Mouse (Mus musculus) splenic B cell, adult 2 months (primary cell): ENCODE measurements at regions not wholly inside any gene's neighbourhood (a gene's known extent, or its start where the extent isn't known, plus 50 kb on each side); places are given as distances from the start of the nearest gene placed in this dataset.

Experiments used
- DNase-seq: peaks from one replicate; pipeline ENCODE4 v3.0.0-alpha.2; 2011; ENCODE audit warnings: low read depth, low spot score
- H3K27me3 ChIP-seq: 2 replicates; pipeline ENCODE4 v1.6.1; 2012; ENCODE audit warnings: mild to moderate bottlenecking, low read length, moderate library complexity, mixed read lengths; ENCODE audit not compliant: control insufficient read depth, poor library complexity, insufficient read depth, severe bottlenecking
- H3K36me3 ChIP-seq: 2 replicates; pipeline ENCODE4 v1.6.1; 2012; ENCODE audit warnings: mild to moderate bottlenecking, low read length, moderate library complexity, mixed read lengths; ENCODE audit not compliant: control insufficient read depth, poor library complexity, insufficient read depth, severe bottlenecking

DNA sequence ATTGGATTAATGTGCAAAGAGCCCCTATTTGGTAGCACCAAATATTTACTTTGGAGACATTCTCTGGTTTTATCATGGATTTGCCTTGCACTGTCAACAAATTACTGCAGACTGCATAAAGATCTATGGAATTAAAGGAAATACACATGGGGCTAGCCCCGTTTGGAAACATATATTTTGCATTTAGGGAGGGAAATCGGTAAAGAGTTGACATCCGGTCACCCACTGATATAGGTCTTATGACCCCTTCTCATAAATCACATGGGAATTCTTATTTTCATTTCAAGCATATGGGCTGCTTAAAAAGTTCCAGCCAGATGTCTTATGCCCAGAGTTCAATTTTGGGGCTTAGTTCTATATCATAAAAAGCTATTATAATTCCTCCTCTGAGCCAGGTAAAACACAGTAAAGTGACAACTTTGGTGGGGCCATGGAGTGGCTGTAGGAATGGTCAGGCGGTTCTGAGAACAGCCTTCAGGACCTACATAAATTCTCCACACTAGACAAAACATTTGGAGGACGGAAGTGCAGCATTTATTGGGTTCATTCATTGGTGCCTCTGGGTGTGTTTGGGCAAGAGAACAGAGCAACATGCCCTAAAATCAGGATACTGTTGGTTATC is 626.3 kb downstream of the Tox3 start:
- no peaks in the 10 kb centered on the region for H3K36me3 ChIP-seq
- DNase-seq = no peak

DNA sequence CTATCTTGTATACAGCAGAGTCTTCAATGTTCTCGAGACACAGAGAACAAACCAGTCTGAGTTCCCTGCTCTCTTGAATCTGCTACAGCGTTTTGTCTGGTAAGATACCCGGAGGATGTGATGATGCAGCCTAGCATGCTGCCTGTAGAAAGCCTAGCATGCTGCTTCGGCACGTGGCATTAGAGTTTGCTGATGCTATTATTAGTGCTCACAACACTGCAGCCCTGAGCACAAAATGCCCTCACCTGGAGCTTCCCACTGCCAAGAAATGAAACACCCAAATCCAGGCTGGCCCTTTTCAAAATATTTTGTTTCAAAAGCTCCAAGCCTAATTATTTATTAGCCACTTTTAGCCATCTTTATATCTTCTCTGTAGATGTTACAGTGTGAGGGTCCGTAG is 634.3 kb downstream of the Tox3 start:
- no peak for DNase-seq
- Histone ChIP-seq H3K36me3 (no peaks in the 10 kb centered on the region), H3K27me3 (no peaks in the 10 kb centered on the region)

More for the DNA sequence above, 626.3 kb downstream of the Tox3 start:
- no peaks in the 10 kb centered on the region for H3K27me3 ChIP-seq

DNA sequence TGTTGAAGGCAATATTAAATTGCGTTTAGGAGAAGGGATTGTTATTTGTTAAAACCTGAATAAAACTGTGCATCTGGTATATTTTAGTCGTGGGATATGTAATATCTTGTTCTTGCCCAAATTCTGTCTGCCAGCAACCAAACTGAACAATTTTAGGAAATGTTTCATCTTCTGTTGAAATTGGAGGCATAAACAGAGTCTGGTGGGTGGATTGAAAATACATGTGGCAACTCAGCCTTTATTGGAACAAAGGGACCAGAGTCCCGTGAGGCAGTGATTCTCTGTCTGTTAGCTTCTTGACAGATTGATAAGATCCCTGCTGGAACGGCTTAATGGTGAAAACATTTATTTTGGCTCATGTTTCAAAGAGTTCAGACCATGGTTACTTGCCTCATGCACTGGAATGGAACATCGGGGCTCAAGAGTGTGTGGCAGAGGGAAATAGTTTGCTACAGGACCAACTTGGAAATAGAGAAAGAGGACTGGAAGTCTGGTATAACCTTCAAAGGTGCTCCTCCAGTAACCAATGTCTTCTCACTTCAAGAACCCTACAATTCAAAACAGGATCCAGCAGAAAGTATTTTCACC is 640.7 kb downstream of the Tox3 start:
- DNase-seq = no peak
- H3K36me3 ChIP-seq = no peaks in the 10 kb centered on the region
- H3K27me3 ChIP-seq = no peaks in the 10 kb centered on the region

DNA sequence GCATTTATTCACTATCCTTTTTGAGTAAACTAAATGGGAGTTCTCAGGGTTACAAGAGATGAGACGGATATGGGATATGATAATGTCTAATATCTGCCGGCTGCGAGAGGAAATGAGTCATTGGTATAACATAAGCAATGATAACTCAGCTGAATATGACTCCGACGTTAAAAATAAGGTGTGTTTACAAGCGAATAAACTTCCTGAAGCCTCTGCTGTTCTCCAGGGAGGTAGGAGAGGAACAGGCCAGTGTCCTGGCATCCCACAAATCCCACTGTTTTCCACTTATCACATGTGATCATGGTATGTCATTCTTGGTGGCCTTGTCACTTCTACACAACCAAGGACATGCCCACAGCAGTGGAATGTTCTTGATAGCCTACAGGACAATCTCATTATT is 641.7 kb upstream of the Sall1 start:
- DNase-seq = no peak
- Histone ChIP-seq H3K27me3 (no peaks in the 10 kb centered on the region), H3K36me3 (no peaks in the 10 kb centered on the region)

DNA sequence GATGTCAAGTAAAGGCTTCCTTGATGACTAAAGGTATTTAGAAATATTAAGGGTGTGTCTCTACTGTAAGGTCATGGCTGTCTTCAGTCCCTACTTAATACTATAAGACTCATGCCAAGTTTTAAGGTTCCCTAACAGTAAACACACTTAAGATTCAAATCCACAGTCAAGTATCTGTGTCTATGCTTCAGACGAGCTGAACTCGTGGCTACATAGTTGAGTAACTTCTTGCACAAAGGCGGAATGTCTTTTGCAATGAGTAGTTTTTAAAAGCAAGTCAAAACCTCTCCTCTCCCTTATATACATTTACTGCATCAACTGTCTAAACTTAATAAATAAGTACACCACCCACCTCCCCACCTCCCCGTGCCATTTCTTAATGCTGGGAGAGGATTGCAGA is 637.0 kb upstream of the Sall1 start:
- H3K36me3 ChIP-seq = no peaks in the 10 kb centered on the region
- H3K27me3 ChIP-seq = no peaks in the 10 kb centered on the region
- no peak for DNase-seq

DNA sequence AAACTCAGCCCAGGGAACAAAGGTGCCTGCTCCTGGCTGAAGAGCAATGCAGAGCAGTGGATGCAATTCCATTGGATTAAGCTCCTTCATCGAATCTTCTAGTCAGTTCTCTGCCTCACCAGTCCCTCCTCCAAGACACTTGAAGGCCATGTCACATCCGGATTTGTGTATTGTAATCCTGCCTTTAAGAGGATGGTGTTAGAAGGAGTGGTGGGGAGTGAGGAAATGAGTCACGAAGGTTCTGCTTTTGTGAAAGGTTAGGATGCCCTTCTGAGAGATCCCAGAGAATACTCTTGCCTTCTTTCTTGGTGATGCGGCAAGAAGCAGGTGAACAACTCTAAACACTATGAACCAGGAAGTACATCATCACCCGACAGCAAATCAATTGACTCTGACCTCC is 636.4 kb upstream of the Sall1 start:
- DNase-seq = no peak
- H3K36me3 ChIP-seq = no peaks in the 10 kb centered on the region
- H3K27me3 ChIP-seq = no peaks in the 10 kb centered on the region

DNA sequence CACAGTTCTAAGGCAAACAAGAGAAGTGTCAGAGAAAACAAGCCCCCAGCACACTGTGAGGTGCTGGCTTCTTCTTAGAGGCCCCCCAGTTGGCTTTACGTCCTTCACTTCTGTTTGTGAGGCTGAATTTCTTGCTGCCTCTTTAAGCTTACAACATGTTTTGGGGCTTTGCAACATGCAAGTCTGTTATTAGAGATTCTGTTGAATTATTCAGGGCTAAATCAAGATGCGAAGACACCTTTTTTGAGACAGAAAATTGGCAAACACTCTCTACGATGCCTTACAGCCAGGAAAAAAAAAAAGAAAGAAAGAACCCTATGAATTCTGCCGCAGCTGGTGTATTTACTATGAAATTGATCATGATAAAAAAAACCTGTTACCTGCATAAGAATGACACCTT is 635.6 kb upstream of the Sall1 start:
- Histone ChIP-seq H3K27me3 (no peaks in the 10 kb centered on the region), H3K36me3 (no peaks in the 10 kb centered on the region)
- DNase-seq = no peak

DNA sequence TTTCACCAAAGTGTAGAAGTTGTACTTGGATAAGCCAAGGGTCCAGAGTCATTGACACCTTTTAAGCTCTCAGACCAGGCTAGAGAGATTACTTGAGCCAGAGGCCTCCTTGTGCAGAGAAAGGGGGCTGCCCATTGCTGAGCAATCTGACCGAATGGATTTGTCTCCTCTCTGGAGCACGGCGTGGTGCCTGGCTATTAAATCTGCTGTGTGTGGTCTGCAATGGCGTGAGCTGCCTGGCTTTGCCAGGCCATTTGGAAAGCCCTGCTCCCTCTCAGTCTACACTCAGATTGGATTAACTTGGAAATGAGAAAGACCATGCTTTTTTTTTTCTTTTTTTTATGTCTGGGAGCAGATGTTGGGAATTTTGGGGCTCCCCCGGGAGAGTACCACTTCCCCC is 633.3 kb upstream of the Sall1 start:
- Histone ChIP-seq H3K36me3 (no peaks in the 10 kb centered on the region), H3K27me3 (no peaks in the 10 kb centered on the region)
- DNase-seq = no peak

DNA sequence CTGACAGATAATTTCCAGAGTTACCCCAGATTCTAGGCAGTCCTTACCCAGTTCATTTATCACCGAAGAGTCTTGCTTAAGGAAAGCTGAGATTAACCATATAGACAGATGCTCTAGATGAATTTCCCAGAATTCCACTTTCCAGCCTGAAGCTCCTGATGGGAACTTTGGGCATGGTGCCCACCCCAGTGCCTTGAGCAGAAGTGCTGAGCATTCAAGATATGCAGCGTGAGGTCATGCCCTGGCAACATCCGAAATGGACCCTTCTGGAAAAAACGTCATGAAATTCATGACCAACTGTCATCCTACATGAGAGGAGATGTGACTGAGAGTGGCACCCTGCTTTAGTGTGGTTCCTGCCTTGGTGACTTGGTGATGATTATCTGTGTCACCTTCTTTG is 629.9 kb upstream of the Sall1 start:
- Histone ChIP-seq H3K36me3 (no peaks in the 10 kb centered on the region), H3K27me3 (no peaks in the 10 kb centered on the region)
- DNase-seq = no peak

DNA sequence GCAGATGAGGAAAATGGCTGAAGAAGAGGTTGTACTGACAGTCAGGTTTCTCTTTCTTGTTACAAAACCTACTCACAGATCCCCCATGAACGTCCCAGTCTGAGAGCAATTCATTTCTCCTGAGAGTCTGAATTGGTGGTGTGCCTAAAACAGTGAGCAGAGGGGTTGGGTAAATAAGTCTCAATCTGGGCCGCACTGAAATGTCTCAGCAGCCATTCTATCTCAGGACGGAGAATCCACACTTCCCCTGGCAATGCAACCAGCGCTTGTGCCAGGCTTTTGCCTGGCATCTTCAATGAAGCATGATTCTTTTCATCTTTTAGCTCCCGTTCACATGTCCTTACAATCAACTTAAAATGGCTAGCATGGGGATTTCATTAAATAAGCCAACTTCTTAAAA is 628.7 kb upstream of the Sall1 start:
- DNase-seq = no peak
- no peaks in the 10 kb centered on the region for H3K27me3 ChIP-seq
- H3K36me3 ChIP-seq = no peaks in the 10 kb centered on the region

DNA sequence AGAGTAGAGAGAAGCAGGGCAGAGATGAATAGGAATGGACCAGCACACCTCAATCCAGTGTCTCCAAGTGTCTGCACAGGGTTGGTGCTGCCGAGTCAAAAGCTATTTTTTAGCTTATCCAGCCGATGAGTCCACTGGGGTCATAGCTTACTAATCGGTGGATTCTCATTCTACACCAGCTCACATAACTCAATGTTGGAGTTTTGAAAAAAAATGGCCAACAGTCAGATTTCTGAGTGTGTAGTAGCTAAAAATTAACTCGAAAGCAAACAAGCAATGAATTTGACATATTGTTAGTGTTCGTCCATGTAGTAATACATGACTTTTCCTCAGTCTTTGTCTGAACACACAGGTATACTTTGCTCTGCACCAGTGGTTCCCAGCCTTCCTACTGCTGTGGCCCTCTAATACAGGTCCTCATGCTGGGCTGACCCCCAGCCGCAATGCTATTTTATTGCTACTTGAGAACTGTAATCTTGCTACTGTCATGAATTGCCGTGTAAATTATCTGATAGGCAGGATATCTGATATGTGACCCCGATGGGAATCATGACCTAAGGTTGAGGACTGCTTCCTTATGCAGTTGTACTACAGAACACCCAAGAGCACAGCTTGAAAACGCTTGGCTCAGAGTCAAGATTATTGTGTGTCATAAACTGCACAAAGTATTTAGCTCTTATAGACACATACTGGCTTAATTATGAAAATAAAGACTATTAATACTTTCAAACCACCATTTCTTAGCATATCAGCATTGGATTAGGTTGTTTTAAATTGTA is 621.1 kb upstream of the Sall1 start:
- Histone ChIP-seq H3K27me3 (no peaks in the 10 kb centered on the region), H3K36me3 (no peaks in the 10 kb centered on the region)
- no peak for DNase-seq

DNA sequence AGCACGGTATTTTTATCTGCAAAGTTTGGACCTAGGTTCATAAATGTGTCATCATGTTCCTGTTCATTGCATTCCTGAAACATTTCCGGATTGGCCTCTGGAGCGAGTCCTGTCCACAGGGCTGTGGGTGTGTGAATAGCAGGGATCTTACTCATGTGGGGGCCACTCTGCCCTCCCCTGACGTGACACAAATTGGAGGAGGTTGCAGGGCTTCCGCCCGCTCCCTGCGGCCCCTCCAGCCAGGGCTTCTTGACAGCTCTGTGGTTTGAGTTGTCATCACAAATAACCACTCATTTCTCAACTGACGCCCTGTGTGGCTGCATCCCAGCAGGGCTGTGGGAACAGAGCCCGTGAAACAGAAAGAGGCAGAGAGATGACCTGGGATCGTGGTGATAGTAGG is 619.9 kb upstream of the Sall1 start:
- Histone ChIP-seq H3K36me3 (no peaks in the 10 kb centered on the region), H3K27me3 (no peaks in the 10 kb centered on the region)
- DNase-seq = no peak

DNA sequence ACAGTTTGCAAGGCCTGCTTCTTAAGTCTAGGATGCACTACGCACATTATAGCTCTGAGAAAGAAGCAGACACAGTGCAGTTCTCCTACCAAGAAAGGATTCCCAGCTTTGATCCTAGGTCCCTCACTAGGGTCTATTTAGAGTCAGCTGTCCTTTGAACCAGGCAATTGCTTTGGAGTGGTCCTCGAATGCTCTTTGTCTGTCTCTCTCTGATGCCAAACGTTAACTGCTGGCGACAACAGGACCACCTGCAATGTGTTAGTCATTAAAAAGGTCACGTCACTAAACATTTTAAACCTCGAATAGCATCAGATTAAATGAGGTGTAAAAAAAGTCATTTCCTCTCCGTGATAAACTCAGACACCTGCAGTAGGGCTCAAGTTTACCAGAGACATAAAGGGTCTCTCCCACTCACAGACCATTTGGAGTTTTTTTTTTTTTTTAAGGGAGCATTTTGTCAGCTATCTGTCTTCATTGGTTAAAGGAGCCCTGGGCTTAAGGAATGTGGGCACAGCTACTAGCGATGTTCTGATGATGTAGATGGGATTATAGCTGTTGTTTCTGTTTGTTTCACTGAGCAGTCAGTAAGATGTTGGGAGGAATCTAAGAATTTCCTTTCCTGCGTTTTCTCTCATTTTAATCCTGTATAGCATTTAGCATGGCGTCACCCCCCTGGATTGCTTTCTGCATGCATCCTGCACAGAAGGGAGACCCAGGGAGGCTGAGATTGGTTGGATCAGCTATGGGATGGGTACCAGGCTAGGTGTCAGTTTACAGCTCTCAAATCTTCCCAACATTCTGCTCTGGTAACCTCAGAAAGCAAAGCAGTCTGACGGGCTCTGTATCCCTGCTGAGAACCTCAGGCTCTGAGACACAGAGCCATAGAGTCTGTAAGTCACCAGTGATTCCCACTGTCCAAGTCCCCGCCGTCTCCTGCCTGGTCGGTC is 615.3 kb upstream of the Sall1 start:
- H3K27me3 ChIP-seq = no peaks in the 10 kb centered on the region
- DNase-seq = no peak
- H3K36me3 ChIP-seq = no peaks in the 10 kb centered on the region

DNA sequence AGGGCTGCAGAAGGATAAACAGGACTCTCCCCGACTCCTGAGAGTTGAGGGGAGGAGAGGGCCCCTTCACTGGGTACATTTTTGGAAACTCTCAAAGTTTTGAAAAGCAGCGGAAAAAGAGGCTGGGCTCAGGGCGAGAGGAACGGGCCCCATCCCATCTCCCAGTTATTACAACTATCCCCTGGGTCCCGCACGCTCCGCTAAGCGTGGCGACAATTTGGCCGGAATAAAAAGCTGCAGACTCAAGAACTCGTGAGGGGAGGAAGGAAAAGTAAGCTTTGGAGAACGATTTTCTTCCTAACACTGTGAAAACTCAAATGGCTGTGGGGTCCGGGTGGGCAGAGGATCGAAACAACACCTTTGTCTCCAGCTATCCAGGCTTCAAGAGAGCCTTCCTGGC is 611.4 kb upstream of the Sall1 start:
- Histone ChIP-seq H3K27me3 (no peaks in the 10 kb centered on the region), H3K36me3 (no peaks in the 10 kb centered on the region)
- no peak for DNase-seq
